Mouse (Mus musculus) subcutaneous adipose tissue, adult 2 months (tissue): ENCODE results near the gene Olfr522. TPM values are rescaled to one million over a fixed set of nuclear protein-coding genes. Genes with fewer than 3 reads are reported as not detected.

Experiments used
- polyA plus RNA-seq: library from polyadenylated mRNA; depleted of rRNA; stranded (reverse); fragments of >200 nt; gene quantifications from 2 replicates; pipeline ENCODE4 v1.2.3, GENCODE M21; 2012; ENCODE audit warnings: low replicate concordance; rRNA removed

The Olfr522 gene
- polyA plus RNA-seq: not detected in 2 replicates

DNA sequence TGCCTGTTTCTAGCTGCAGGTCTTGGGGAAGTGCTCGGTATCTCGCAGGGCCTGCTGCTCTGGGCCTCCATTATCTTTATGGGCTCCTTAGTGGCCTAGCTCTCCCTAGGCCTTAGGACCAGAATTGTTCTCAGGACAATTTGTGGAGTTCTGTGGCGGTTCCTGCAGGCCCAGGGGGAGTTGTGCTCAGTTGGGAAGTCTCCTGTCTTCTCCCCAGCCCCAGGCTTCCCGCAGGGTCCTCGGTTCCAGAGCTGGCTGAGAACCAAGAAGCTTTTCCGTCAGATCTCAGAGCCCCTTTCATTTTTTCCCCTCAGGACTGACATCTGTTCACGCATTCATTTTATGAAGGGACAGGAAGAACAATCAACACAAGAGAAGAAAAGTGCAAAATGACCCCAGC lies at the start of gene Olfr522:
Gene Olfr522 (minus strand): TSS at position 101 of the 400 bp plus-strand sequence.

DNA sequence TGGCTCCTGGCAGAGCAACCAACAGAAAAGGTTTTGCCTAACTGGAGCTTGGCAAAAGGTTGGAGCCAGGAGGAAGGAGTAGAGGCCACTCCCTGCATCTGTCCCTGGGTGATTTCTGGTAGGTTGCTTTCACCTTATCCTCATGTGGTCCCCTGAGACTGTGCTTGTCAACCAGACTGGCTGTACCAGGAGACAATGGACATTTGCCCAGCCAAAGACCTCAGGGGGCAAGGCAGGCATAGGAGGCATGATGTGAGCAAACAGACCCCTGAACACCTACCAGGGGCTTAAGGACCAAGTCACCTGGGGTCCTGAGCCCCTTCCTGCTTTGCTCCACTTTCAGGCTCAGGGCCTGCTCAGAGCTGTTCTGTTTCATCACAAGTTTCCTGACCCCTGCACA lies 41.3 kb upstream of the Olfr522 start, which contains the start of gene Olfr524:
Gene Olfr524 (minus strand): TSS at position 101 of the 400 bp plus-strand sequence.

DNA sequence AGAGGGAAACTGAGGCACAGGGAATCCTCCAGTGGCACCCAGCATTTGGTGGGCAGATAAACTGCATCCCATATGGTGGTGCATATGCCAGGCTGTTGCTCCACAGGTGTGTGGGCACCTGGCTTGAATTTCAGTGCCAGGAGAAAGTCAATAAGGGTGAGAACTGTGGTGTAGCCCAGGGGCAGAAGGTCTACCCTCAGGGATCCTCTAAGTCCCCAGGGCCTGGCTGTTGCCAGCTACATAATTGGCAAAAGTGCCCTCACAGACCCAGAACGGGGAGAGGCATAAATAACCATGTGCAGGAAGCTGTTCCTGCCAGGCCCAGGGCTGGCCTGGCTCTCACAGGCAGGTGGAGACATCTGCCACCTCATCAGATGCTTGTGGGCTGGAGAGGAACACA lies 8.4 kb upstream of the Olfr522 start, which contains the start of gene Olfr523:
Gene Olfr523 (plus strand): TSS at position 282 of the 400 bp plus-strand sequence.

DNA sequence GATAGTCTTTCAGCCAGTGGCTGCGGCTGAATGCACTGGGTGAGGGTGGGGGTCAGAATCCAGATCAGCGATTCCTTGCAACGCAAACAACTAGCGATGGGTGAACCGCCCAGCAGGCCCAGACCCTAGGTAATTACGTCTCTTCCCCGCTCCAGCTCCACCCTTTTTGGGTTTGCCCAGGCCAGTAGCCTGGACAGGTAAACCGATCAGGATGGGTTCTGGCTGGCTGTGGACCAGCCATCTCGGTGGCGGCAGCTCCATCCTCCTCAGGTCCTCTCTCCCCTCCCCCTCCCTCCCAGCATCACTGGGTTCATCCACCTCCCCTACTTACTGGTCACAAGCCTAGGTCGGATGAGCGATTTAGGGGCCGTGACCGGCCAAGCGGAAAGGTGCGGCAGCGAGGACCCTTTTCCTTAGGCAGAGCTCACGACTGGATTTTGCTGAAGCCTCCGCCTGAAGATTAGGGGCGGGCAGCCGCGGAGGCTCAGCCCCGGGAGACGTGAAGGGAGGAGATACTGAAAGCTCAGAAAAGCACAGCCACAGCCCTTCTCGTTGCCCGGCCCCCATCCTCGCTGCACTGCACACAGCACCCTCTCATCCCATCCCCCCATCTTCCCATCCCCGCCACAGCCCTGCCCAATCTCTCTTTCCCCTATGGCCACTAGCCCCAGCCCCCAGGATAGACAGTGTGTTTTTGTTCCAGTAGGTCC lies 10.2 kb downstream of the Olfr522 start, which contains the start of gene Sprn:
Gene Sprn (minus strand): TSS at position 660 of the 710 bp plus-strand sequence.

DNA sequence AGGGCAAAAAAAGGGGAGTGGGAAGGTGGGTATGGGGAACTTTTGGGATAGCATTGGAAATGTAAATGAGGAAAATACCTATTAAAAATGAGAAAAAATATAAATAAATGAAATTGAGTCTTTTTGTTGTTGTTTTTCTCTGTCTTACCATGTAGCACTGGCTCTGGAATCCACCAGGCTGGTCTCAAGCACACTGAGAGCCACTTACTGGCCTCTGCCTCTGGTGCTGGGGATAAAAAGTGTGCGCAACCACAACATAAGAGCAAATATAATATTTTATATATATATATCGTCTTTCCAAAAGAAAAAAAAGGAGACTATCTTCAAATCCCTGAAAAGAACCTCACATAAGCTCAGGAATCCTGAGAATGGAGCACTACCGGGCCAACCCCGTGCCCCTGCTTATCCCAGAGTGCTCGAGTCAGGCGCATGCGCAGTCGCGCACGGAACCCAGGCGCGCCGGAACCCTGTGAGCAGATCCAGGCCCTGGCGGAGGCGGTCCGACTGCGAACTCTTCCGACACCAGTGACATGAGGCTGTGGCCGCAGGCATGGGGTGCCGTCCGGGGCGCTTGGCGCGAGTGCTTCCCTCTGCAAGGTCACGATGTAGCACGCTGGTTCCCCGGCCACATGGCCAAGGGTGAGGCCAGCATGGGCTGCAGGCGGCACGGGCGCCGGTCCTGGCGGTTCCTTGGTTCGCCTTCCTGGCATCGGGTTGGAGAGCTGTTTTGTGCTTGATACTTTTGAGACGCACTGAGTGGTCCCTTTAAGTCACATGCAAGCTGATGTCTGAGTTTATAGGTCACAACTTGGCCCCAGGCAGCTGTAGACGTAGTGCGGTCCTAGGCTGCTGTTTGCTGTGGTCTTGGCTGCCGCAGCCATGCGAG lies 27.2 kb downstream of the Olfr522 start, which contains the start of gene Mtg1:
Gene Mtg1 (plus strand): TSS at position 430 of the 886 bp plus-strand sequence.

DNA sequence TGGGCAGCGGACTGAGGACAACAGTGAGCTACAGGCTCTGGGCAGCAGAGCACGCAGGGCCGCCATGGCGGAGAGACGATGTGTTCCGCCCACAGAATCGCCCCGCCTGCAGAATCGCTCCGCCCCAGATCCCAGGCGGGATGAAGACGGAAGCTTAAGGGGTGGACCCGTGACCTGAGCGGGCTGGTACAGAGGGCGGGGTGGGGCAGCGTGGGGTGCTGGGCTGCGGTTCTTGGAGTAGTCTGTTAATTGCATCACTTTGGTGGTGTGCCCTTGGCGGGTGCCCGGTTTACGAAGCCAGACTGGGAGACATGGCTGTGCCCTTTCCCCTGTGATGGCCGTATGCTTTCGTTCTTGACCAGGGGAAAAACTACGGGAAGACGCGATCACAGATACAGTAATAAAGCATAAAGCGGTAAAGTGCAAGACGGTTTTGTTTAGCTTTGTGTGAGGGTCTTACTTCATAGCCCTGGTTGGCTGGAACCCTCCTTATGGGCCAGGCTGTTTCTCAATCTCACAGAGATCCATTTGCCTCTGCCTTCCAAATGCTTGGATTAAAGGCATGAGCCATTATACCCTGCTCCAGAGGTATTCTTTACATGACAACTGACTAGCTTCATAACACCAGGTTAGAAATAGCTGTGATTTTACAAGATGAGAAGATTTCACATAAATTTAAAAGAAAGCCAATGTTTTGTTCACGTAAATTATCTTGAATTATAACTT lies 48.1 kb downstream of the Olfr522 start, which contains the start of gene Echs1:
Gene Echs1 (minus strand): TSS at position 148 of the 726 bp plus-strand sequence.

DNA sequence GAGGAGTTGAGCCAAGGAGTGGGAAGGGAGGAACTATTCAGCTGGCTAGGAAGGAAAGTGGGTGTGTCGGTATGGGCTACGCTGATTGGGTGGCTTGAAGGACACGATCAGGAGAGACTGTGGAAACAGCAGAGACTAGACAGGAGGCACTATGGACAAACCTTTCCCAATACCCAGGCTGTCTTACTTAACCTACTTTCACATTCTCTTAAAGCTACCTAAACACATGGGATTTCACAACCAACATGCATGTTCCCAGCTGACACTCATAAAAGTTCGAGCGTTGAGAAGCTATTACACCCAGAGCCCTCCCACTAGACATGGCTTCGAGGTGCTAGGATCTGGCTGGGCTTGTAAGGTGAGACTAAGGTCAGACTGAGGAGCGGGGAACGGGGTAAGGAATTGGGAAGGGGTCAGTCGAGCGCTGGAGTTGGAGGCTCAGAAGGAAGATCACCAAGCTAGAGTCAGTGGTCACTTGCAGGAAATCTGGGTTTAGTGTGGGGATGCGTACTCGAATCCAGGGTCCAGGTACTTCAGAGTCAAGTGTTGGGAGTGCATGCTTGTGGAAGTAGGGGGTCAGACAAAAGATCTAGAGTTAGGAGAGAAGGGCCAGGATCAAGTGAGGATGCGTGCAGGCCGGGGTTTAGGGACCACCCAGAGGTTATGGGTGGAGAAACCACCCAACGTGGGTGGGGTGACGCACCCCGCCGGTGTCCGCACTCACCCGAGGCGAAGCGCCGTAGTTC lies 48.8 kb downstream of the Olfr522 start, which contains the start of gene Paox:
Gene Paox (plus strand): TSS at position 217 of the 746 bp plus-strand sequence.

Other genes starting within 250 kb of the Olfr522 start
- gene Utf1, start 221.0 kb downstream of the Olfr522 start, polyA plus RNA-seq: not detected in 2 replicates
- 0.14 and 0.32 TPM in 2 replicates for gene 6430531B16Rik, start 186.0 kb downstream of the Olfr522 start, polyA plus RNA-seq
- 12.3 and 18.5 TPM in 2 replicates for gene Adam8, start 172.2 kb downstream of the Olfr522 start, polyA plus RNA-seq
- 45.5 and 100 TPM in 2 replicates for gene Zfp511, start 128.4 kb downstream of the Olfr522 start, polyA plus RNA-seq
- 28.2 and 39.2 TPM in 2 replicates for gene Tubgcp2, start 128.1 kb downstream of the Olfr522 start, polyA plus RNA-seq
- not detected in 2 replicates for gene Msx3, start 115.7 kb downstream of the Olfr522 start, polyA plus RNA-seq
- gene Caly, start 82.2 kb downstream of the Olfr522 start, polyA plus RNA-seq: 0.18 and 0.19 TPM in 2 replicates
- 1.7 and 21.1 TPM in 2 replicates for gene Prap1, start 71.4 kb downstream of the Olfr522 start, polyA plus RNA-seq
- 46.2 and 65.2 TPM in 2 replicates for gene Fuom, start 62.3 kb downstream of the Olfr522 start, polyA plus RNA-seq
- gene Paox, start 49.0 kb downstream of the Olfr522 start, polyA plus RNA-seq: 27.3 and 32.0 TPM in 2 replicates
- 240 and 347 TPM in 2 replicates for gene Echs1, start 48.3 kb downstream of the Olfr522 start, polyA plus RNA-seq
- gene Mtg1, start 27.2 kb downstream of the Olfr522 start, polyA plus RNA-seq: 30.3 and 50.3 TPM in 2 replicates
- gene Sprn, start 9.9 kb downstream of the Olfr522 start, polyA plus RNA-seq: 0.89 and 2.7 TPM in 2 replicates
- not detected in 2 replicates for gene Olfr523, start 8.5 kb upstream of the Olfr522 start, polyA plus RNA-seq
- not detected in 2 replicates for gene Olfr524, start 41.2 kb upstream of the Olfr522 start, polyA plus RNA-seq
- 0.36 and 1.7 TPM in 2 replicates for gene Cd163l1, start 53.5 kb upstream of the Olfr522 start, polyA plus RNA-seq
- gene 5830411N06Rik, start 82.5 kb upstream of the Olfr522 start, polyA plus RNA-seq: 0.04 and 0.13 TPM in 2 replicates
- not detected in 2 replicates for gene Olfr525, start 156.1 kb upstream of the Olfr522 start, polyA plus RNA-seq
- gene Olfr527, start 169.3 kb upstream of the Olfr522 start, polyA plus RNA-seq: not detected in 2 replicates
- 0.13 and 0.27 TPM in 2 replicates for gene Olfr60, start 196.9 kb upstream of the Olfr522 start, polyA plus RNA-seq
- gene Olfr530, start 211.6 kb upstream of the Olfr522 start, polyA plus RNA-seq: not detected in 2 replicates
- not detected in 2 replicates for gene Olfr531, start 238.2 kb upstream of the Olfr522 start, polyA plus RNA-seq